Mouse (Mus musculus): ENCODE data around the gene Htr7. TPM values are rescaled to one million over a fixed set of nuclear protein-coding genes. Genes with fewer than 3 reads are reported as not detected.

Htr7 gene
- 3.0 and 3.6 TPM in 2 replicates for polyA plus RNA-seq (2015; fragmentation: Nextera tagmentation; extraction: Ambion mirVana)

- Histone ChIP-seq H3K4me2 (replicated peaks) (peak within 1 kb of the TSS; percentile 87), H3K27ac (replicated peaks) (no peak within 1 kb of the TSS), H3K4me1 (peaks cover 7% of the 10 kb centered on the region), H3K27me3 (peaks cover 25% of the 10 kb centered on the region), H3K9me3 (no peaks in the 10 kb centered on the region), H3K4me3 (peak within 1 kb of the TSS; percentile 68), H3K36me3 (no peaks in the 10 kb centered on the region), H3K9ac (replicated peaks) (peak within 1 kb of the TSS; percentile 56)
- ATAC-seq (replicated peaks) = peak; percentile 95
- under 1% methylated on average over 41 of the region's 86 CpGs for WGBS
Observed at GRCm38 (mm10) chr19:36057231-36057811, at the start of gene Htr7. TSS of gene Htr7 (minus strand) at chr19:36057507.

GRCm38 (mm10) chr19:36103909-36104308, 46.6 kb upstream of the Htr7 start:
- peaks cover 47% of the 10 kb centered on the region for H3K36me3 ChIP-seq
- 93% methylated on average over 5 of the region's 5 CpGs for WGBS

GRCm38 (mm10) chr19:36098916-36099315, 41.6 kb upstream of the Htr7 start:
- H3K36me3 ChIP-seq = peaks cover 84% of the 10 kb centered on the region
- H3K4me3 ChIP-seq = no peak overlapping the region
- H3K4me1 ChIP-seq = no peaks in the 10 kb centered on the region
- WGBS = 86% methylated on average over 7 of the region's 7 CpGs
- H3K9ac ChIP-seq (replicated peaks) = no peak overlapping the region
- H3K9me3 ChIP-seq = no peaks in the 10 kb centered on the region
- no peaks in the 10 kb centered on the region for H3K27me3 ChIP-seq
- no peak for ATAC-seq (replicated peaks)
- no peak overlapping the region for H3K4me2 ChIP-seq (replicated peaks)
- H3K27ac ChIP-seq (replicated peaks) = no peak overlapping the region

More at GRCm38 (mm10) chr19:36103909-36104308, 46.6 kb upstream of the Htr7 start:
- ATAC-seq (replicated peaks) = no peak
- H3K4me1 ChIP-seq = no peaks in the 10 kb centered on the region
- H3K27ac ChIP-seq (replicated peaks) = no peak overlapping the region
- no peaks in the 10 kb centered on the region for H3K9me3 ChIP-seq
- H3K27me3 ChIP-seq = no peaks in the 10 kb centered on the region
- H3K4me2 ChIP-seq (replicated peaks) = no peak overlapping the region
- H3K4me3 ChIP-seq = no peak overlapping the region
- H3K9ac ChIP-seq (replicated peaks) = no peak overlapping the region

GRCm38 (mm10) chr19:36098265-36098664, 41.0 kb upstream of the Htr7 start:
- WGBS = 78% methylated on average over 1 of the region's 1 CpGs
- peak; percentile 67 for ATAC-seq (replicated peaks)
- H3K36me3 ChIP-seq = peaks cover 86% of the 10 kb centered on the region

GRCm38 (mm10) chr19:36097194-36097593, 39.9 kb upstream of the Htr7 start:
- no peak for ATAC-seq (replicated peaks)
- peaks cover 85% of the 10 kb centered on the region for H3K36me3 ChIP-seq
- H3K4me2 ChIP-seq (replicated peaks) = no peak overlapping the region
- no peak overlapping the region for H3K27ac ChIP-seq (replicated peaks)
- 92% methylated on average over 3 of the region's 3 CpGs for WGBS
- H3K9ac ChIP-seq (replicated peaks) = no peak overlapping the region
- H3K27me3 ChIP-seq = no peaks in the 10 kb centered on the region
- no peak overlapping the region for H3K4me3 ChIP-seq
- no peaks in the 10 kb centered on the region for H3K9me3 ChIP-seq
- no peaks in the 10 kb centered on the region for H3K4me1 ChIP-seq

More at GRCm38 (mm10) chr19:36098265-36098664, 41.0 kb upstream of the Htr7 start:
- no peak overlapping the region for H3K27ac ChIP-seq (replicated peaks)
- H3K4me3 ChIP-seq = no peak overlapping the region
- no peak overlapping the region for H3K4me2 ChIP-seq (replicated peaks)
- H3K9ac ChIP-seq (replicated peaks) = no peak overlapping the region
- H3K27me3 ChIP-seq = no peaks in the 10 kb centered on the region
- no peaks in the 10 kb centered on the region for H3K9me3 ChIP-seq
- H3K4me1 ChIP-seq = no peaks in the 10 kb centered on the region

- H3K4me3 ChIP-seq = no peak overlapping the region
- no peak overlapping the region for H3K4me2 ChIP-seq (replicated peaks)
- no peak overlapping the region for H3K27ac ChIP-seq (replicated peaks)
- ATAC-seq (replicated peaks) = no peak
- no peaks in the 10 kb centered on the region for H3K4me1 ChIP-seq
- 47% methylated on average over 5 of the region's 5 CpGs for WGBS
- peaks cover 71% of the 10 kb centered on the region for H3K36me3 ChIP-seq
- no peaks in the 10 kb centered on the region for H3K9me3 ChIP-seq
- H3K27me3 ChIP-seq = no peaks in the 10 kb centered on the region
- no peak overlapping the region for H3K9ac ChIP-seq (replicated peaks)
Observed at GRCm38 (mm10) chr19:36090781-36091180, 33.5 kb upstream of the Htr7 start.

GRCm38 (mm10) chr19:36083262-36084225, 26.2 kb upstream of the Htr7 start, which contains the start of gene Rpp30:
TSS of gene Rpp30 (plus strand) at chr19:36083716.
- peaks cover 10% of the 10 kb centered on the region for H3K36me3 ChIP-seq
- H3K9me3 ChIP-seq = no peaks in the 10 kb centered on the region
- 1% methylated on average over 34 of the region's 34 CpGs for WGBS
- no peaks in the 10 kb centered on the region for H3K27me3 ChIP-seq
- peak within 1 kb of the TSS; percentile 86 for H3K4me2 ChIP-seq (replicated peaks)
- peak within 1 kb of the TSS; percentile 66 for H3K27ac ChIP-seq (replicated peaks)
- ATAC-seq (replicated peaks) = peak; percentile 97
- peak within 1 kb of the TSS; percentile 73 for H3K4me3 ChIP-seq
- H3K4me1 ChIP-seq = peaks cover 13% of the 10 kb centered on the region
- peak within 1 kb of the TSS; percentile 59 for H3K9ac ChIP-seq (replicated peaks)

- 38% methylated on average over 7 of the region's 7 CpGs for WGBS
- H3K4me2 ChIP-seq (replicated peaks) = peak overlapping the region; percentile 78
- peaks cover 13% of the 10 kb centered on the region for H3K4me1 ChIP-seq
- no peaks in the 10 kb centered on the region for H3K9me3 ChIP-seq
- H3K9ac ChIP-seq (replicated peaks) = no peak overlapping the region
- H3K27ac ChIP-seq (replicated peaks) = peak overlapping the region; percentile 31; the same call in 1 of the 2 replicates
- 0 out of 2 replicates have a peak, but pooled peaks cover 3% of the 10 kb centered on the region for H3K36me3 ChIP-seq
- ATAC-seq (replicated peaks) = peak; percentile 78
- no peaks in the 10 kb centered on the region for H3K27me3 ChIP-seq
- peak overlapping the region; percentile 73 for H3K4me3 ChIP-seq
Observed at GRCm38 (mm10) chr19:36082606-36083261, 25.4 kb upstream of the Htr7 start.

GRCm38 (mm10) chr19:36062801-36063529, 5.7 kb upstream of the Htr7 start:
- Histone ChIP-seq H3K27me3 (0 out of 2 replicates have a peak, but pooled peaks cover 6% of the 10 kb centered on the region), H3K27ac (replicated peaks) (no peak overlapping the region), H3K36me3 (no peaks in the 10 kb centered on the region), H3K4me1 (no peaks in the 10 kb centered on the region), H3K4me3 (no peak overlapping the region), H3K4me2 (replicated peaks) (no peak overlapping the region), H3K9me3 (no peaks in the 10 kb centered on the region), H3K9ac (replicated peaks) (no peak overlapping the region)
- peak; percentile 58 for ATAC-seq (replicated peaks)
- 67% methylated on average over 2 of the region's 2 CpGs for WGBS

GRCm38 (mm10) chr19:36056502-36057221, 645 bp downstream of the Htr7 start:
- WGBS = 7% methylated on average over 49 of the region's 49 CpGs
- H3K36me3 ChIP-seq = no peaks in the 10 kb centered on the region
- H3K9ac ChIP-seq (replicated peaks) = peak overlapping the region; percentile 56
- peak; percentile 69; the same call in 1 of the 2 replicates for ATAC-seq (replicated peaks)
- H3K27me3 ChIP-seq = peaks cover 25% of the 10 kb centered on the region
- no peak overlapping the region for H3K27ac ChIP-seq (replicated peaks)
- peak overlapping the region; percentile 68 for H3K4me3 ChIP-seq
- H3K4me2 ChIP-seq (replicated peaks) = peak overlapping the region; percentile 87
- H3K9me3 ChIP-seq = no peaks in the 10 kb centered on the region
- peaks cover 7% of the 10 kb centered on the region for H3K4me1 ChIP-seq

- H3K4me3 ChIP-seq = no peak overlapping the region
- 85% methylated on average over 7 of the region's 7 CpGs for WGBS
Observed at GRCm38 (mm10) chr19:36046046-36046445, 11.3 kb downstream of the Htr7 start.

More at GRCm38 (mm10) chr19:36046046-36046445, 11.3 kb downstream of the Htr7 start:
- Histone ChIP-seq H3K36me3 (no peaks in the 10 kb centered on the region), H3K27me3 (no peaks in the 10 kb centered on the region), H3K27ac (replicated peaks) (no peak overlapping the region), H3K9me3 (no peaks in the 10 kb centered on the region), H3K9ac (replicated peaks) (no peak overlapping the region), H3K4me1 (no peaks in the 10 kb centered on the region), H3K4me2 (replicated peaks) (no peak overlapping the region)
- ATAC-seq (replicated peaks) = no peak

Measured in forebrain, embryonic 15.5 days (tissue).